Mouse (Mus musculus) ES-CJ7 (cell line): ENCODE results near the gene Cib2.

Experiments used
- DNase-seq: peaks from one replicate; pipeline ENCODE4 v3.0.0; 2011; ENCODE audit warnings: low read depth, low spot score

Cib2 gene

GRCm38 (mm10) chr9:54499291-54499690, 60.7 kb downstream of the Cib2 start:
- DNase-seq: no peak
